Comparison of ENCODE assay signal across 44 mouse cellular contexts in genomic region chr1:171135600-171135999, GRCm38 (mm10). TPM values are rescaled to one million over a fixed set of nuclear protein-coding genes. Genes with fewer than 3 reads are reported as not detected.
"Had no signal": no experiment of that assay in that cellular context is flagged by ENCODE, and none has a peak within 500 bp of the region (broad histone marks: within the 10 kb centered on the region; RNA-seq: fewer than 3 reads in every experiment).

No protein-coding gene starts in this region.

- ATAC-seq: hindbrain, embryonic 16.5 days; hindbrain, postnatal 0 days; inflammation-experienced regulatory T-cells, adult 6 months; intestine, embryonic 15.5 days; intestine, embryonic 16.5 days; intestine, postnatal 0 days had no signal

- H3K27me3 ChIP-seq: heart, embryonic 12.5 days; heart, embryonic 13.5 days; heart, embryonic 15.5 days; hindbrain, embryonic 12.5 days; hindbrain, embryonic 13.5 days; hindbrain, embryonic 15.5 days; intestine, embryonic 15.5 days; kidney, embryonic 15.5 days had no signal

- H3K9ac ChIP-seq: heart, embryonic 12.5 days; heart, embryonic 13.5 days; heart, embryonic 15.5 days; hindbrain, embryonic 12.5 days; hindbrain, embryonic 13.5 days; hindbrain, embryonic 14.5 days; hindbrain, embryonic 15.5 days; intestine, embryonic 15.5 days; kidney, embryonic 15.5 days had no signal

- H3K4me2 ChIP-seq: heart, embryonic 11.5 days; heart, embryonic 12.5 days; heart, embryonic 13.5 days; heart, embryonic 15.5 days; hindbrain, embryonic 12.5 days; hindbrain, embryonic 13.5 days; hindbrain, embryonic 14.5 days; hindbrain, embryonic 15.5 days; intestine, embryonic 15.5 days; kidney, embryonic 15.5 days had no signal

- H3K4me3 ChIP-seq: heart, embryonic 10.5 days; heart, embryonic 12.5 days; heart, embryonic 13.5 days; heart, embryonic 15.5 days; hindbrain, embryonic 10.5 days; hindbrain, embryonic 12.5 days; hindbrain, embryonic 13.5 days; hindbrain, embryonic 15.5 days; intestine, embryonic 15.5 days; kidney, embryonic 15.5 days; layer of hippocampus, adult 2 months had no signal

- H3K27ac ChIP-seq: heart, embryonic 10.5 days; heart, embryonic 13.5 days; heart, embryonic 15.5 days; hindbrain, embryonic 10.5 days; hindbrain, embryonic 12.5 days; hindbrain, embryonic 13.5 days; hindbrain, embryonic 14.5 days; hindbrain, embryonic 15.5 days; hindbrain, postnatal 0 days; intestine, embryonic 15.5 days; kidney, embryonic 15.5 days; kidney, postnatal 0 days; layer of hippocampus, adult 2 months had no signal

- H3K4me1 ChIP-seq: heart, embryonic 10.5 days; heart, embryonic 15.5 days; hindbrain, embryonic 10.5 days; hindbrain, embryonic 12.5 days; hindbrain, embryonic 13.5 days; hindbrain, embryonic 15.5 days; intestine, embryonic 15.5 days; kidney, embryonic 15.5 days had no signal

- H3K9me3 ChIP-seq: heart, embryonic 10.5 days; heart, embryonic 12.5 days; heart, embryonic 13.5 days; heart, embryonic 15.5 days; hindbrain, embryonic 10.5 days; hindbrain, embryonic 12.5 days; hindbrain, embryonic 13.5 days; hindbrain, embryonic 15.5 days; intestine, embryonic 15.5 days; kidney, embryonic 15.5 days had no signal

- DNase-seq: heart, postnatal 10 days; heart, postnatal 14 days; heart, postnatal 36 days; heart, postnatal 4 days; kidney, adult 11 months; kidney, adult 18-20 months; kidney, adult 2 months; kidney, adult 8-10 months; kidney, adult 9 months; kidney, postnatal 10 days; kidney, postnatal 14 days; kidney, postnatal 25 days; kidney, postnatal 36 days; kidney, postnatal 4 days; layer of hippocampus, adult 9-11 months; layer of hippocampus, postnatal 36 days had no signal

RNA-seq across cellular contexts. Expression of gene Mpz, which starts 14.9 kb away (rescaled TPM):
- total RNA-seq: hematopoietic stem cell, adult 5-6 weeks; layer of hippocampus, adult 18-20 months; layer of hippocampus, adult 2 months; layer of hippocampus, adult 8-10 months; layer of hippocampus, postnatal 10 days; layer of hippocampus, postnatal 14 days; layer of hippocampus, postnatal 25 days; layer of hippocampus, postnatal 36 days; left cerebral cortex, adult 18-20 months had no signal
- polyA plus RNA-seq: heart, embryonic 11.5 days; heart, embryonic 14.5 days; inflammation-experienced regulatory T-cells, adult 6 months; kidney, embryonic 14.5 days had no signal
